Mouse (Mus musculus) E14TG2a.4 (cell line): Measurements from ENCODE around the gene Ppp1r10.

ENCODE experiments used
- CTCF ChIP-seq: conservative IDR thresholded peaks from 2 replicates; pipeline ENCODE4 v1.5.1; 2014; ENCODE audit warnings: low read length
- NANOG ChIP-seq: IDR thresholded peaks from 2 replicates; pipeline ENCODE4 v1.6.1; 2014; ENCODE audit warnings: borderline replicate concordance, low read length, mixed read lengths

- TF ChIP-seq CTCF (no peak), NANOG (no peak)
Measured at GRCm38 (mm10) chr17:35868165-35868820, 47.9 kb upstream of the Ppp1r10 start.
